Mouse (Mus musculus) brown adipose tissue, adult 24 weeks (tissue): ENCODE results near the gene Cdc27. TPM values are rescaled to one million over a fixed set of nuclear protein-coding genes. Genes with fewer than 3 reads are reported as not detected.
A peak's percentile ranks its signal among the peaks of the same experiment; 100 is the strongest.
"Not testable (repeated sequence)": the region's sequence is repeated elsewhere in the genome, so short reads cannot be mapped to it uniquely, and the experiment has no call there.

Source experiments
- H3K27ac ChIP-seq: fragments of 200-500 bp; replicated peaks from 2 replicates; pipeline ENCODE4 v1.5.1; 2012; ENCODE audit warnings: low read depth, mild to moderate bottlenecking, low read length
- H3K4me1 ChIP-seq: fragments of 200-500 bp; 2 replicates; pipeline ENCODE4 v1.6.1; 2012; ENCODE audit warnings: low read length, mixed read lengths; ENCODE audit not compliant: control insufficient read depth, insufficient read depth, insufficient read length
- H3K4me3 ChIP-seq: fragments of 200-500 bp; 2 replicates; pipeline ENCODE4 v1.5.1; 2012; ENCODE audit warnings: low read depth, mild to moderate bottlenecking, low read length, moderate library complexity; ENCODE audit not compliant: insufficient read depth
- polyA plus RNA-seq: library from polyadenylated mRNA; stranded (reverse); fragments of >200 nt; gene quantifications from 2 replicates; pipeline ENCODE4 v1.2.4, GENCODE M21; 2012; ENCODE audit not compliant: missing spikeins, insufficient read depth, insufficient read length

The Cdc27 gene
- polyA plus RNA-seq, 1 experiment = 25.0 TPM

DNA sequence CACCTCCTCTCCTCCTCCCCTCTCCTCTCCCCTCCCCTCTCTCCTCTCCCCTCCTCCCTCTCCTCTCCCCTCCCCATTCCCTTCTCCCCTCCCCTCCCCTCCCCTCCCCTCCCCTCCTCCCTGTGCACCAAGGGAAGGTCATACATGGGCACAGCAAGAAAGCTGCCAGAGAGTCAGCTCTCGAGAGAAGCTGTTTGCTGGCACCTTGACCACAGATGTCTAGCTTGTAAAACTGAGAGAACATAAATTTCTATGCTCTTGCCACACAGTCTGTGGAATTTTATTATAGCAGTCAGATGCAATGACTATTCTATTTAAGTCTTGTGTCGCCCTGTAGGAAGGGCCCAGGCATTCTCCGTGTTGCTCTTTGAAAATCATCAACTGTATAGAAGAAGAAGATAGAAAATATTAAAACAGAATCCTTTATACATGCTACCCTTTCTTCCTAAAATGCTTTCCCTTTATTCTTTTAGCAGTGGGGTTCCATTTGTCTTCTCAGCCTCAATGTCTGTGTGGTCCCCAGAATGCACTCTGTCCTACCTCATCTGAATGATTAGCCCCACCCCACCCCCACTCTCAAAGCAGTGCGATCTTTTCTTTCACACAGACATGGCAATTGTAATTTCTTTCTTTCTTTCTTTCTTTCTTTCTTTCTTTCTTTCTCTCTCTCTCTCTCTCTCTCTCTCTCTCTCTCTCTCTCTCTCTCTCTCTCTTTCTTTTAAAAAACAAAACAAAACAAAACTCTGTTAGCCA is 8.4 kb upstream of the Cdc27 start:
- H3K4me1 ChIP-seq = no peaks in the 10 kb centered on the region
- H3K27ac ChIP-seq = no peak overlapping the region
- H3K4me3 ChIP-seq = no peak overlapping the region

DNA sequence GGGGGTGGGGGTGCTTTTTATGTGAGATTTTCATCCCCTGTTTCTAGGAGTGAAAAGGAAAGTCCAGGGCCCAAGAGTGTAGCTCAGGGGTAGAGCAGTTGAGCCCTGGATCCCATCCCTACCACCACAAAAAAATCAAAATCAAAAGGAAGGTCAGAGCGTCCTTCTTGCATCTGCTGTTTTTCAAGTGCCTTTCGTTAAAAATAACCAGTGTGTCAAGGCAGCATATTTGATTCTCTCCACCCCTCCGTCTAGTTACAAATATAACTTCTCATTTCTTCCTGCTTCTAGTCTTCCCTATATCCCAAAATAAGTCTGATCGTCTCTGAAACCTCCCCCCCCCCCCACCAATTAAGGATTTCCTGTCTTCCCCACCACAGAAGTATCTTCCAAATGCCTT is 7.6 kb upstream of the Cdc27 start:
- no peaks in the 10 kb centered on the region for H3K4me1 ChIP-seq
- H3K27ac ChIP-seq = no peak overlapping the region
- no peak overlapping the region for H3K4me3 ChIP-seq

DNA sequence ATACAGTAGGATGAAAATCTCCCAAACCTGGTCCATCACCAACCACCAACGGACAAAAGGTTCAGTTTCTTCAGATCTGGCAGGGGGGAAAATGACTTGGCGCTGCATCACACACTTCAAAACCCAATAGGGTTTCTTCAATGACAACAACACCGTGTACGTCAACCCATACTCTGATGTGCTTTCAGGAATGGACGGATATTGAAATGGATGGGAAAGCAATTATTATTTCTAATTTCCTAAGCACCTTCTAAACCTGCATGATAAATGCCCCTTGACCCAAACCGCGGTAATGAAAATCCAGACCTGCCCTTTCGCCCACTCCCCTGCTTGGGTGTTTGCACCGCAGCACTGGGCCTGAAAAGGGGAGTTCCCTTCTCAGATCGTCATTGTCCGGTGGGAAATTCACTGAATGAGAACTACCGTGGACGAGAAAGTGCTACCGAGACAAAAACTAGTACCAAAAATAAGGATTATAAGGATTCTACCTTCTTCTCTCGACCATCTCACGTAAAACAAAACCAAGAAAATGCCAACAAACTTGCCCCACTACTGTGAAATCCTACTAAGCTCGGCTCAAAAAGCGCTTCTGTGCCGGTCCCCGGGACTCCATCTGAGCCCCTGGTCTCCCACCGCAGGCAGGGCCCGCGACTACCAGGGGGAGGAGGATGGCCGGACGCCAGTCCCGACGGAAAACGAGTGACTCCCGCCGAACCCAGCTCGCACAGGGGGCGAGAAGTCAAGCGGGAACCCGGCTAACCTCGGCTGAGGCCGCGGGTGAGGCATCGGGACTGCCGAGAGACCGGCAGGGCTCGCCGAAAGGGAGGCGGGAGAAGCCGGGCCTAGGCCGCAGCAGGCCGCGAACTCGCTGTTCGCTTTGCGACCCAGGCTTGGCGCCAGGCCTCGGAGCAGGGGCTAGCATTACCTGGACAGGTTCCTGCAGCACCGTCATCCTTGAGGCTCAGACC is 698 bp downstream of the Cdc27 start:
- Histone ChIP-seq H3K4me1 (peaks cover 9% of the 10 kb centered on the region), H3K4me3 (peak overlapping the region; percentile 97), H3K27ac (peak overlapping the region; percentile 98)

DNA sequence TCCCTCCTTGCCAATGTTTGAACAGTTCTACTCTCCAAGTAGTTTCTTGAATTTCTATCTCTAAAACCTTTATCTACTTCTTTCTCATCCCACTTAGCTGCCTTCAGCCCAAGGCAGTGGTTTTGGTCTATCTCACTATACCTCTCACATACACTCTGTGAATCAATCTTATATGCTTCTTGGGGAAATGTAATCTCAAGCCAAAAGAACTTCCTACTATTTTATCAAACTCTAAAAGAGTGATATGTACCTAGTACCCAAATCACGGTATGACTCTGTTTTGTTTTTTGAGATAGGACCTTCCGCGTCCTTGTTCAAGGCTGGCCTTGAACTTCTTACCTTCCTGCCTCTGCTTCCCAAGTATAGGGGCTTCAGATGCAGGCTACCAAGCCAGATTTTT is 2.9 kb downstream of the Cdc27 start:
- peaks cover 10% of the 10 kb centered on the region for H3K4me1 ChIP-seq
- 0 out of 2 replicates have a peak overlapping the region, but pooled peaks have one; percentile 23 for H3K27ac ChIP-seq

DNA sequence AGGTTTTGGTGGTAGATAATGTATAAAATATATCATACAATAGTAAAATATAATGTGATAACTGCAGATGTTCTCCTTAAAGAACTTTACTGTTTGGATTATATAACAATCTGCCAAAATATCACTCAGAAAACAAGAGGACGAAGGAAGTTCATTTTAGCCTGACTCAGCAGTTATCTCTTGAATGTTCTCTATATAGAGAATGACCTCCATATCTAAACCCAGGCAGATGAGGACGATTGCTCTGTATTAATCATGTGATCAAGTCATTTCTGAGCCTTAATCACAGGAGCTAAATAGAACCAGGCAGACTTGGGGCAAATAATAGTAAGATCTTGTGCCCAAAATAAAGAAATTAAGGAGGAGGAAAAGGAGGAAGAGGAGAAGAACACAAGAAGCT is 5.9 kb downstream of the Cdc27 start:
- Histone ChIP-seq H3K4me1 (peaks cover 11% of the 10 kb centered on the region), H3K27ac (0 out of 2 replicates have a peak overlapping the region, but pooled peaks have one; percentile 10)

More for the DNA sequence above, 2.9 kb downstream of the Cdc27 start:
- H3K4me3 ChIP-seq = no peak overlapping the region

DNA sequence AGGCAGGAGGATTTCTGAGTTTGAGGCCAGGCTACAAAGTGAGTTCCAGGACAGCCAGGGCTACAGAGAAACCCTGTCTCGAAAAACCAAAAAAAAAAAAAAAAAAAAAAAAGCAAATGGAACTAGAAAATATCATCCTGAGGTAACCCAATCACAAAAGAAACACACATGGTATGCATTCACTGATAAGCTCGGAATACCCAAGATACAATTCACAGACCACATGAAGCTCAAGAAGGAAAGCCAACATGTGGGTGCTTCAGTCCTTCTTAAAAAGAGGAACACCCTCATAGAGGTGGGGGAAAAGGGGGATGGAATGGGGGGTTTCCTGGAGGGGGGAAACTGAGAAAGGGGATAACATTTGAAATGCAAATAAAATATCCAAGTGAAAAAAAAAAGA is 7.1 kb downstream of the Cdc27 start:
- H3K4me3 ChIP-seq, H3K27ac ChIP-seq: not testable (repeated sequence)
- H3K4me1 ChIP-seq = peaks cover 11% of the 10 kb centered on the region

More for the DNA sequence above, 5.9 kb downstream of the Cdc27 start:
- H3K4me3 ChIP-seq = no peak overlapping the region

DNA sequence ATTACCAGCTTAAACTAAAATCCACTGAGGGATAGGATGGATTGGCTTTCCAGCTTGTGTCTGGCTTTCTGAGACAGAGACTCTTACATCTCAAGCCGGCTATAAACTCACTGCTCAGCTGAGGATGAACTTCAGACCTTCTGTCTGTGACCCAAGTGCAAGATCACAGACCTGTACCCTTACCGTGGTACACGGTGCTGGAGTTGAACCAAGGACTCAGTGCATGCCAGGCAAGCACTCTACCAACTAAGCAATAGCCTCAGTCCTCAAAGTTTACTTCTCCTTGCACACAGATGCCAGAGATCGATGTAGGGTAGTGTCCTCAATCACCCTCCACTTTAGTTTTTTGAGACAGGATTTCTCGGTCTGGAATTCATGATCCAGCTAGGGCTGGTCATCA is 10.6 kb downstream of the Cdc27 start:
- H3K4me3 ChIP-seq = no peak overlapping the region
- H3K4me1 ChIP-seq = peaks cover 4% of the 10 kb centered on the region
- no peak overlapping the region for H3K27ac ChIP-seq

DNA sequence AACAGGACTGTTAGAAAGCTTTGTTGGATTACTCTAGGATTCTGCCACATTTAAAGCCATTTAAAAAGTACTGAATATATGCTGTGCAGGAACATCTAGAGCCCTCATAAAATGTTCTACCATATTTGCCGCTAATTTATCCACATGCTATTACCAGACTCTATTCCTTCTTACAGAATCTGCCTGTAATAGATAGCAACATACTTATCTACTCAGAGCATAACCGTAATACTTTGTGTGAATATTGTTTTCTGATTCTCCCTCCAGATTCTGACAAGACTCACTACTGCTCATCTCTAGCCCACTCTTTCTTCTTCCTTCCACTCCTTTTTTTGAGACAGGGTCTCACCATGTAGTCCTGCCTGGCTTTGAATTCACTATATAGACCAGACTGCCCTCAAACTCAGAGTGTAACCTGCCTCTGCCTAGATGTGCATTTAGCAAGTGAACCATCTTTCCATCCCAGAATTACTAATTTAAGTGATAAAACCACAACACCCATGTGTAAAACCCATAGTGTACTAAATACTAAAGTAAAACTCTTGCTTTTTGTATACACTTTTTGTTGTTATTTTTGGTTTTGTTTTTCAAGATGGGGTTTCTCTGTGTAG is 12.4 kb downstream of the Cdc27 start:
- no peak overlapping the region for H3K27ac ChIP-seq
- peaks cover 2% of the 10 kb centered on the region for H3K4me1 ChIP-seq
- H3K4me3 ChIP-seq = no peak overlapping the region

DNA sequence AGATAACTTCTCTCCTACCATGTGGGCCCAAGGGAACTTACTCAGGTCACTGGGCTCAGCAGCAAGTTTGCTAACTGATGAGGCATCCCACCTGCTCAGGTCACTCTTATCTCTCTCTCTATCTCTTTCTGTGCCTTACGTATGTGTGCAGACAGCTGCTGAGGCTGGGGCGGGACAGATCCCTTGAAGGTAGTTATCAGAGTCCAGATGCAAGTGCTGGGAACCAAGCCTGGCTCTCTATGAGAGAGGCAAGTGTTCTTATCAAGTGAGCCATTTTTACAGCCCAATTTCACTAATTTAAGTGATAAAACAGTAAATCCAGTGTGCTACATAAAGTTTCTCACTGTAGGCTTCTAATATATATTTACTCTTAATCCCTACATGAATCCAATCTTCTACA is 13.6 kb downstream of the Cdc27 start:
- H3K4me1 ChIP-seq = peaks cover 2% of the 10 kb centered on the region
- no peak overlapping the region for H3K27ac ChIP-seq
- H3K4me3 ChIP-seq = no peak overlapping the region

DNA sequence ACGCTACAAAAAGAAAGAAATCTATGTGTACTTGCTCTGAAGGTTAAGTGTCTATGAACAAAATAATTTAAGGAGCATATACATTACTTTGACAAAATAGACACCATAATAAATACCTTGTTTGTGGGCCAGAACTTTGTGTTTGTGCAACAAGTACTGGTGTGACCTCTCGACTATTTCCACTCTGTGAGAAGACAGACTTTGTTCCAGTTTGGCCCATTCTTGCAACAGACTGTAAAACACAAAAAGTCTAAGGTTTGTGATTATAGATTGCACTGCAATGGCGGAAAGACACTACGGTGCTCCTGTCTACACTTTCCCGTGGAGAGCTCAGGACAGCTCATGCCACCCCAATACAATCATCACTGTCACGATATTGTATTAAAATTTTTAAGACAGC is 24.5 kb downstream of the Cdc27 start:
- no peaks in the 10 kb centered on the region for H3K4me1 ChIP-seq
- H3K27ac ChIP-seq = peak overlapping the region; percentile 63; the same call in 1 of the 2 replicates
- H3K4me3 ChIP-seq = no peak overlapping the region

DNA sequence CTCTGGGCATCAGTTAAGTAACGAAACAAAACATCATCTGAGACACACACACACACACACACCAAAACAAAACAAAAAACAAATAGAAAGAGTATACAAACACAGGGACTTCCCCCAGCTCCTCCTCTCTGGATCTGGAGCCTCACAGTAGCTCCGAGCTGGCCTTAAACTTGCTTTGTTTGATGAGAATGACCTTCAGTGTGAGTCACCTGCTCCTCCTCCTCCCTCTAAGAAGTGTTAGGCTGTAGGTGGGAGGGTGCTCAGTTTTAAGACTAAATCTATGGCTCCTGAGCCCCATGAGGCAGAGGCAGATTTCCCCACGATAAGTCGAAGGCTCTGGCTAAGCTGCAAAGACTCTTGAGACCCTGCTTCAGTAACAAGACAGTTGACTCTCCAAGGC is 38.0 kb downstream of the Cdc27 start:
- no peaks in the 10 kb centered on the region for H3K4me1 ChIP-seq
- H3K27ac ChIP-seq = no peak overlapping the region
- no peak overlapping the region for H3K4me3 ChIP-seq

DNA sequence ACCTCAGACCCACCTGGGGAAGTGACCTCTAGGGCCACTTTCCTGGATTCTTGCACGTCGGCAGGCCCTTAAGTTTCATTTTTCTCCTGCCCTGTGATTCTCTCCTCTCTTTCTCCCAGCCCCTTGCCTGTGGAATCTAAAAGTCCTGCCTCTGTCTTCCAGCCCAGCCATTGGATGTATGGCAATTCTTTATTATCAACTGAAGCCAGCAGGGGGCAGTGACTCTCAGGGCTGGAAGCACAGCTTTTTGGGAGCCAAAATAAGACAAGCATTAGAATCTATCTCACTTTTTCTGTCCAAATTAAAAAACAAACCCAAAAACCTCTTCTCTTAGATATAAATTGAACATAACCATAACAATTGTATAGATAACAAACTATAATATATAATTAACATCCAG is 39.8 kb downstream of the Cdc27 start:
- Histone ChIP-seq H3K4me1 (no peaks in the 10 kb centered on the region), H3K27ac (no peak overlapping the region)

DNA sequence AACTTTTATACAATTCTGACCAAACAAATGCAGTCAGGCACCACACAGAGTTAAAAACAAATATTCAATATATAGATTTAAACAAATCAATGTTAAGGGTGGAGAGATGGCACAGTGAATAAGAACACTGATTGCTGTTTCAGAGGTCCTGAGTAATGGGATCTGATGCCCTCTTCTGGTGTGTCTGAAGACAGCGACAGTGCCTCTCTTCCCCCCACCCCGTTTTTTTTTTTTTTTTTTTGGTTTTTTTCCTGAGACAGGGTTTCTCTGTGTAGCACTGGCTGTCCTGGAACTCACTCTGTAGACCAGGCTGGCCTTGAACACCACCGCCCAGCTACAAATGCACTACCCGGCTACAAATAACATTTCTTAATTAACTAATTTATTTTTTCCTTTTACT is 42.0 kb downstream of the Cdc27 start:
- H3K27ac ChIP-seq = no peak overlapping the region
- H3K4me1 ChIP-seq = no peaks in the 10 kb centered on the region
- H3K4me3 ChIP-seq = no peak overlapping the region

More for the DNA sequence above, 39.8 kb downstream of the Cdc27 start:
- H3K4me3 ChIP-seq = no peak overlapping the region

DNA sequence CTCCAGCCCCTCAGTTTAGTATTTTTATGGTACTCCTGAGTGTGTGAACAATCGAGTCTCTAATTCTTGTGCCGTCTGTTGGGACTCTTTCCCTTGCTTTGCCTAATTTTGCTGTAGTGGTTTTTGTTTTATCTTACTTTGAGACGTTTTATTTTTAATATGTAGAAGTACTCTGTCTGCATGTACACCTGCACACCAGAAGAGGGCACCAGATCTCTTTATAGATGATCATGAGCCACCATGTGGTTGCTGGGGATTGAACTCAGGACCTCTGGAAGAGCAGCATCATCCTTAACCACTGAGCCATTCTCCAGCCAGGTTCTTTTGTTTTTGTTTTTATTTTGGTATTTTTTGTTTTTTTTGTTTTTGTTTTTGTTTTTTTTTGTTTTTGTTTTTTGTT is 62.1 kb downstream of the Cdc27 start:
- no peaks in the 10 kb centered on the region for H3K4me1 ChIP-seq
- H3K27ac ChIP-seq = no peak overlapping the region
- no peak overlapping the region for H3K4me3 ChIP-seq

DNA sequence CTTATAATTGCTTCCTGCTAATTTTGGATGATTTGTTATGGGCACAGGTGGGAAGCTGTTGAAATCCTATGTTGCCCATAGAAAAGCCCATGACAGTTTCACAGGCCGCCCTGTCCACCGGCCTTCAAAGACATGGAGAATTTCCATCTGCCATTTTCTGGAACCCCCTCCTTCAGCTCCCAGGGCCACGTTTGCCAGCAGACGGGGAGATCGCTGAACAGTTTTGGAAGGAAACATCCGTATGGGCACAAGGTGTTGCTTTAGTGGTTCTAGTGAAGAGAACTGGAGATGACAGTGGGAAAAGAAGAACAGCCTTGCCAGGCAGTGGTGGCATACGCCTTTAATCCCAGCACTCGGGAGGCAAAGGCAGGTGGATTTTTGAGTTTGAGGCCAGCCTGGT is 68.4 kb downstream of the Cdc27 start:
- H3K27ac ChIP-seq = no peak overlapping the region
- H3K4me1 ChIP-seq = no peaks in the 10 kb centered on the region
- H3K4me3 ChIP-seq = no peak overlapping the region
